Mouse (Mus musculus) lung, embryonic 16.5 days (tissue): ENCODE measurements around the gene Spint4. TPM values are rescaled to one million over a fixed set of nuclear protein-coding genes. Genes with fewer than 3 reads are reported as not detected.

Experiments
- ATAC-seq: fragments of 200-750 bp; cut with Nextera tagmentation; 2 replicates; pipeline ENCODE4 v1.8.0; 2017; ENCODE audit warnings: low read depth, mild to moderate bottlenecking, moderate library complexity
- H3K27ac ChIP-seq: fragments of 300-500 bp; sonication (generic); 2 replicates; pipeline ENCODE4 v1.5.1; 2014; ENCODE audit warnings: mild to moderate bottlenecking, control low read depth, low read length
- H3K27me3 ChIP-seq: fragments of 300-500 bp; sonication (generic); 2 replicates; pipeline ENCODE4 v1.6.1; 2014; ENCODE audit warnings: low read depth, low read length, mixed read lengths; ENCODE audit not compliant: control insufficient read depth, insufficient read depth
- H3K36me3 ChIP-seq: fragments of 300-500 bp; sonication (generic); 2 replicates; pipeline ENCODE4 v1.6.1; 2014; ENCODE audit warnings: low read length; ENCODE audit not compliant: control insufficient read depth, insufficient read depth
- H3K4me1 ChIP-seq: fragments of 300-500 bp; sonication (generic); replicated peaks from 2 replicates; pipeline ENCODE4 v1.6.1; 2014; ENCODE audit warnings: low read length, mixed read lengths; ENCODE audit not compliant: control insufficient read depth, insufficient read depth
- H3K4me2 ChIP-seq: fragments of 300-500 bp; sonication (generic); 2 replicates; pipeline ENCODE4 v1.6.1; 2014; ENCODE audit warnings: low read depth, low read length, control low read depth
- H3K4me3 ChIP-seq: fragments of 300-500 bp; sonication (generic); 2 replicates; pipeline ENCODE4 v1.5.1; 2014; ENCODE audit warnings: mild to moderate bottlenecking, low read length, control low read depth
- H3K9ac ChIP-seq: fragments of 300-500 bp; sonication (generic); 2 replicates; pipeline ENCODE4 v1.6.1; 2014; ENCODE audit warnings: low read length, control low read depth
- H3K9me3 ChIP-seq: fragments of 300-500 bp; sonication (generic); 2 replicates; pipeline ENCODE4 v1.6.1; 2016; ENCODE audit warnings: low read length; ENCODE audit not compliant: control insufficient read depth
- WGBS: fragments of 180-500 bp; shearing (Covaris S2); extraction: QIAGEN DNeasy Blood & Tissue Kit; methylation state at CpG from one replicate; pipeline ENCODE4 v1.1.7; 2014; 5-methylcytosine and 5-hydroxymethylcytosine counted together
- polyA plus RNA-seq: library from polyadenylated mRNA; unstranded; fragments of >200 nt; fragmentation: Nextera tagmentation; extraction: Ambion mirVana; gene quantifications from 2 replicates; pipeline ENCODE4 v1.2.1, GENCODE M21; 2015

The Spint4 gene
- polyA plus RNA-seq, result not detected in 2 replicates

- no peaks in the 10 kb centered on the region for H3K27me3 ChIP-seq
- no peak within 1 kb of the TSS for H3K27ac ChIP-seq
- no peaks in the 10 kb centered on the region for H3K9me3 ChIP-seq
- WGBS, result 68% methylated on average over 4 of the region's 4 CpGs
- H3K9ac ChIP-seq, result no peak within 1 kb of the TSS
- no peak for ATAC-seq
- H3K4me3 ChIP-seq, result no peak within 1 kb of the TSS
- H3K4me2 ChIP-seq, result no peak within 1 kb of the TSS
- H3K4me1 ChIP-seq, result no peaks in the 10 kb centered on the region
- H3K36me3 ChIP-seq, result no peaks in the 10 kb centered on the region
Measured at GRCm38 (mm10) chr2:164698201-164698600, at the start of gene Spint4. Gene Spint4 (plus strand): TSS chr2:164698501.

DNA sequence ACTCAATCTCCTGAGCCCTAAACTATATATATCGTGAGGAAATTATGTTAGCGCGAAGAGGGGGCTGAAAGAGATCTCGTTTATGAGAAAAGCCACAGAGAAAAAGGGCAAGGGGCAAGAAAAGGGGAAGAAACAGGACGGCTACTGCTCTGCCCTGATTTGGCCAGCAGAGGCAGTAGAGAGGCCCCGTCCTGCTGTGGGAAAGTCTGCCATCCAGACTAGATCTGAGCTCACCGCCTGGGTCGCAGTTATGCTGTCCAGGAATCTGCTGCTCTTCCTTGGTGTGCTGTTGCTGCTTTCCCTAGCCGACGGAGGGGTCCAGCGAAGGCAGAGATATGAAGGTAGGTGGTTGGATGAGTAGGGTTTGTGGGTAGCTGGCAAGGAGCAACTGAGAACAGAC, 42.4 kb upstream of the Spint4 start, which contains the start of gene Wfdc10:
Wfdc10 (plus strand) TSS at position 189 of the 400 bp plus-strand sequence.
- no peak within 1 kb of the TSS for H3K4me3 ChIP-seq
- no peaks in the 10 kb centered on the region for H3K9me3 ChIP-seq
- no peaks in the 10 kb centered on the region for H3K4me1 ChIP-seq
- no peak within 1 kb of the TSS for H3K4me2 ChIP-seq
- no peaks in the 10 kb centered on the region for H3K36me3 ChIP-seq
- ATAC-seq, result no peak
- H3K9ac ChIP-seq, result no peak within 1 kb of the TSS
- 11% methylated on average over 11 of the region's 11 CpGs for WGBS
- no peak within 1 kb of the TSS for H3K27ac ChIP-seq
- no peaks in the 10 kb centered on the region for H3K27me3 ChIP-seq

DNA sequence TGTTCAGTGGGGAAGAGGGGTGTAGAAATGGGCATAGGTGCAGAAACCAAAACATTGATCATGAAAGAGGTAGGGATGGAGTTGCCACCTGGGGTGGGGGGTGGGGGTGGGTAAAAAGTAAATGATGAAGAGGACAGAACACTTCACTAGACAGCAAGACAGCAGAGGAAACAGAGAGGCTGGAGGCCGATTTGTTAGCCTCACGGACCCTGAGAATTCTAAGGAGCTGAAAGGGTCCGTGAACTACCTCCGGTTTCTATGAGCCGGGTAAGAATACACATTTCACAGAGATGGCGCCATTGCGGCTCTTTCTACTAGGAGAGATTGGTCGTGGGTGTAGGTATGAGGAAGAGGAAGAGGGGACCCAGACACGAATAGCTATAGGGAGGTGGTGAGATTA, 41.8 kb upstream of the Spint4 start, which contains the start of gene Wfdc9:
Wfdc9 (minus strand) TSS at position 101 of the 400 bp plus-strand sequence.
- Histone ChIP-seq H3K27me3 (no peaks in the 10 kb centered on the region), H3K27ac (no peak within 1 kb of the TSS), H3K4me1 (no peaks in the 10 kb centered on the region), H3K4me3 (no peak within 1 kb of the TSS), H3K9ac (no peak within 1 kb of the TSS), H3K4me2 (no peak within 1 kb of the TSS), H3K9me3 (no peaks in the 10 kb centered on the region), H3K36me3 (no peaks in the 10 kb centered on the region)
- 80% methylated on average over 9 of the region's 9 CpGs for WGBS
- ATAC-seq, result no peak

- WGBS, result 82% methylated on average over 7 of the region's 7 CpGs
- ATAC-seq, result no peak
Measured at GRCm38 (mm10) chr2:164664851-164665250, 33.5 kb upstream of the Spint4 start.

GRCm38 (mm10) chr2:164670261-164670660, 28.0 kb upstream of the Spint4 start:
- Histone ChIP-seq H3K9me3 (no peaks in the 10 kb centered on the region), H3K27ac (no peak overlapping the region), H3K27me3 (no peaks in the 10 kb centered on the region), H3K4me2 (no peak overlapping the region), H3K4me3 (no peak overlapping the region), H3K36me3 (no peaks in the 10 kb centered on the region), H3K4me1 (no peaks in the 10 kb centered on the region), H3K9ac (no peak overlapping the region)
- WGBS, result 71% methylated on average over 5 of the region's 5 CpGs
- no peak for ATAC-seq

More at GRCm38 (mm10) chr2:164664851-164665250, 33.5 kb upstream of the Spint4 start:
- Histone ChIP-seq H3K27ac (no peak overlapping the region), H3K27me3 (no peaks in the 10 kb centered on the region), H3K4me1 (no peaks in the 10 kb centered on the region), H3K9me3 (no peaks in the 10 kb centered on the region), H3K4me2 (no peak overlapping the region), H3K9ac (no peak overlapping the region), H3K36me3 (no peaks in the 10 kb centered on the region), H3K4me3 (no peak overlapping the region)

DNA sequence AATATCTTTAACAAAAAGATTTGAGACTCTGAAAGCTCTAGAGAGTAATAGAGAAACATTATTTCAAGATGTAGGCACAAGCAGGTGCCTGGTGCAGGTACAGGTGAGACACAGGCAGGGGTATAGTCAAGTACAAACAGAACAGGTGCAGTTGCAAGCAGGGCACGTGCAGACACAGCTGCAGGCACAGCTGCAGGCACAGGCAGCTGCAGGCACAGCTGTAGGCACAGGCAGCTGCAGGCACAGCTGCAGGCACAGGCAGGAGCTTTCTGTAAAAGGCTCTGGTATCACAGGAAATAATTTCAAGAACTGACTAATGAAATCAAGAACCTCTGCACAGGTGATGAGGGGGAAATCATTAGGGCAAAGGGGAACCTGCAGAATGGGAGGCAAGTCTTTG, 27.4 kb upstream of the Spint4 start:
- Histone ChIP-seq H3K4me1 (no peaks in the 10 kb centered on the region), H3K4me2 (no peak overlapping the region), H3K36me3 (no peaks in the 10 kb centered on the region), H3K9ac (no peak overlapping the region), H3K27ac (no peak overlapping the region), H3K9me3 (no peaks in the 10 kb centered on the region), H3K27me3 (no peaks in the 10 kb centered on the region), H3K4me3 (no peak overlapping the region)
- ATAC-seq, result no peak
- 12% methylated on average over 1 of the region's 1 CpGs for WGBS

- no peak within 1 kb of the TSS for H3K9ac ChIP-seq
- H3K36me3 ChIP-seq, result no peaks in the 10 kb centered on the region
- H3K4me2 ChIP-seq, result no peak within 1 kb of the TSS
- H3K4me3 ChIP-seq, result no peak within 1 kb of the TSS
- no peaks in the 10 kb centered on the region for H3K9me3 ChIP-seq
- ATAC-seq, result no peak
- H3K4me1 ChIP-seq, result no peaks in the 10 kb centered on the region
- 66% methylated on average over 7 of the region's 7 CpGs for WGBS
- H3K27me3 ChIP-seq, result no peaks in the 10 kb centered on the region
- no peak within 1 kb of the TSS for H3K27ac ChIP-seq
Measured at GRCm38 (mm10) chr2:164673987-164674386, 24.3 kb upstream of the Spint4 start, which contains the start of gene Wfdc11. Gene Wfdc11 (minus strand): TSS chr2:164674087.

DNA sequence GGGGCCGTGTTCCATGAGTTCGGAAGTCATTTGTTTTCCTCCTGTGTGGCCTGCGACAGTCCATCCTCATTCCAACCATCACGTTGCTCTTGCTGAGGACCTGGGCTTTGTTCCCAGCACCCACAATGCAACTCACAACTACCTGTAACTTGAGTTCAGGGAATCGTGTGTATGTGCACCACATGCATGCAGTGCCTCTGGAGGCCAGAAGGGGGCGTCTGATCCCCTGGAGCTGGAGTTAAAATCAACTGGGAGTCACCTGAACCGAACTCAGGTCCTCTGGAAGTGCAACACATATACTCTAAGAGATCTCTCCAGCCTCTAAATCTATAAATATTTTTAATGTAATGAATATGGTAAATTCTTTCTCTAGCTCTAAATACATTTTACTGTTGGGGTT, 22.2 kb upstream of the Spint4 start:
- 75% methylated on average over 7 of the region's 7 CpGs for WGBS
- Histone ChIP-seq H3K4me2 (no peak overlapping the region), H3K4me1 (no peaks in the 10 kb centered on the region), H3K27me3 (no peaks in the 10 kb centered on the region), H3K36me3 (no peaks in the 10 kb centered on the region), H3K4me3 (no peak overlapping the region), H3K27ac (no peak overlapping the region), H3K9ac (no peak overlapping the region), H3K9me3 (no peaks in the 10 kb centered on the region)
- ATAC-seq, result no peak

DNA sequence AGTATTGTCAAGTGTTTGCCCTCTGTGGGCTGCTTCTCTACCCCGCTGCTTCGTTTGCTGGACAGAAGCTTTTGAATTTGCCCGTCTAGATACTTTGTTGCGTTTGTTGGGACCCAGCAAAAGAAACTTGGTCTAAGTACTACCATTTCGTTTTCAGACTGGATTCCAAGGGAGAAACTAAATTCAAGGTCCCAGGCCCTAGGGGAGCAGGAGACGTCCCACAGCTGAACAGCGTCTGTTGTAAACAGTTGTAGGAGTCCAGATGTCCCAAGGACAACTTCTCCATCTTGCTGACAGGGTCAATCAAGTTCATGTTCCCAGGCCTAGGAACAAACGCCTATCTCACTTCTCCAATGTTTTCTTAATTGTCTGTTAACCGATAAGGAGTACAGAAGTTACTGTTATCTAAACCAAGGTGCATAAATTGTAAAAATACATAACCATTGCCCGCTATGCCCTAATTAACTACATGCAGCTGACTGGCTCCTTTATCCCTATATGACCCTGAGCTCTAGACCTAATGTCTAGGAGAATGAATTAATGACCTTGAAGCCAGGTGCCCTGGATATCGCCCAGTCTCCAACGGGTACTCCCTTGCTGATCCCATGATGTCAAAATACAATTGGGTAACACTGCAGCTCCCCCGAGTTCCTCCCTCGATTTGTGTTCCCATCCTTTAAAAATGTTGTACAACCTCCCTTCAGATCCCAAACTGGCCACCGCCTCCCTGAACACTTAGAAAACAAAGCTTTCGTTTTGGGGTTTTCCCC, 21.2 kb upstream of the Spint4 start:
- ATAC-seq, result no peak
- H3K4me2 ChIP-seq, result no peak overlapping the region
- H3K27me3 ChIP-seq, result no peaks in the 10 kb centered on the region
- no peaks in the 10 kb centered on the region for H3K36me3 ChIP-seq
- H3K4me3 ChIP-seq, result no peak overlapping the region
- H3K27ac ChIP-seq, result no peak overlapping the region
- no peaks in the 10 kb centered on the region for H3K4me1 ChIP-seq
- H3K9ac ChIP-seq, result no peak overlapping the region
- 62% methylated on average over 16 of the region's 16 CpGs for WGBS
- H3K9me3 ChIP-seq, result no peaks in the 10 kb centered on the region
